Mouse (Mus musculus) forebrain, embryonic 12.5 days (tissue): ENCODE results near the gene Ackr1. TPM values are rescaled to one million over a fixed set of nuclear protein-coding genes. Genes with fewer than 3 reads are reported as not detected.
"Not testable (repeated sequence)": the region's sequence is repeated elsewhere in the genome, so short reads cannot be mapped to it uniquely, and the experiment has no call there.

Experiments
- ATAC-seq: fragments of 200-750 bp; cut with Nextera tagmentation; 2 replicates; pipeline ENCODE4 v1.8.0; 2017; ENCODE audit warnings: moderate TSS enrichment; ENCODE audit not compliant: low FRiP score
- H3K27ac ChIP-seq: fragments of 300-500 bp; sonication (generic); 2 replicates; pipeline ENCODE4 v1.5.1; 2016; ENCODE audit warnings: mild to moderate bottlenecking
- H3K27me3 ChIP-seq: fragments of 300-500 bp; sonication (generic); 2 replicates; pipeline ENCODE4 v1.6.1; 2016; ENCODE audit warnings: mild to moderate bottlenecking
- H3K36me3 ChIP-seq: fragments of 300-500 bp; sonication (generic); replicated peaks from 2 replicates; pipeline ENCODE4 v1.6.1; 2016; ENCODE audit warnings: mild to moderate bottlenecking
- H3K4me1 ChIP-seq: fragments of 300-500 bp; sonication (generic); 2 replicates; pipeline ENCODE4 v1.6.1; 2016
- H3K4me2 ChIP-seq: fragments of 300-500 bp; sonication (generic); 2 replicates; pipeline ENCODE4 v1.6.1; 2016; ENCODE audit warnings: mild to moderate bottlenecking, moderate library complexity
- H3K4me3 ChIP-seq: fragments of 300-500 bp; sonication (generic); replicated peaks from 2 replicates; pipeline ENCODE4 v1.5.1; 2016; ENCODE audit warnings: mild to moderate bottlenecking
- H3K9ac ChIP-seq: fragments of 300-500 bp; sonication (generic); 2 replicates; pipeline ENCODE4 v1.6.1; 2016; ENCODE audit warnings: mild to moderate bottlenecking
- H3K9me3 ChIP-seq: fragments of 300-500 bp; sonication (generic); 2 replicates; pipeline ENCODE4 v1.6.1; 2016
- WGBS: fragments of 180-500 bp; shearing (Covaris S2); methylation state at CpG from one replicate; pipeline ENCODE4 v1.1.7; 2016; 5-methylcytosine and 5-hydroxymethylcytosine counted together
- polyA plus RNA-seq: library from polyadenylated mRNA; unstranded; fragments of >200 nt; fragmentation: Nextera tagmentation; extraction: Ambion mirVana; gene quantifications from 2 replicates; pipeline ENCODE4 v1.2.1, GENCODE M21; 2016

The Ackr1 gene
- polyA plus RNA-seq, 1 experiment from 2014 or later: 5.1 TPM

GRCm38 (mm10) chr1:173321593-173322248 lies 11.8 kb downstream of the Ackr1 start:
- Histone ChIP-seq H3K9me3 (no peaks in the 10 kb centered on the region), H3K27me3 (no peaks in the 10 kb centered on the region), H3K9ac (no peak overlapping the region), H3K27ac (no peak overlapping the region), H3K36me3 (no peaks in the 10 kb centered on the region), H3K4me3 (no peak overlapping the region), H3K4me2 (no peak overlapping the region), H3K4me1 (peaks cover 6% of the 10 kb centered on the region; the same call in 1 of the 2 replicates)
- 56% methylated on average over 8 of the region's 8 CpGs for WGBS
- ATAC-seq: no peak

GRCm38 (mm10) chr1:173317925-173318477 lies 15.5 kb downstream of the Ackr1 start:
- Histone ChIP-seq H3K9ac (no peak overlapping the region), H3K27me3 (no peaks in the 10 kb centered on the region), H3K4me1 (peaks cover 6% of the 10 kb centered on the region; the same call in 1 of the 2 replicates), H3K9me3 (no peaks in the 10 kb centered on the region), H3K4me3 (no peak overlapping the region), H3K27ac (no peak overlapping the region), H3K4me2 (no peak overlapping the region), H3K36me3 (no peaks in the 10 kb centered on the region)
- ATAC-seq: no peak
- 95% methylated on average over 2 of the region's 2 CpGs for WGBS

- Histone ChIP-seq H3K9me3 (no peaks in the 10 kb centered on the region), H3K27ac (no peak overlapping the region), H3K36me3 (no peaks in the 10 kb centered on the region), H3K4me1 (no peaks in the 10 kb centered on the region), H3K4me2 (no peak overlapping the region), H3K4me3 (no peak overlapping the region), H3K27me3 (no peaks in the 10 kb centered on the region), H3K9ac (no peak overlapping the region)
- no peak for ATAC-seq
- 94% methylated on average over 3 of the region's 3 CpGs for WGBS
These were observed 17.8 kb downstream of the Ackr1 start for GRCm38 (mm10) chr1:173315725-173316124.

GRCm38 (mm10) chr1:173313535-173314050 lies 20.0 kb downstream of the Ackr1 start:
- H3K27ac ChIP-seq, ATAC-seq, H3K4me2 ChIP-seq, H3K9ac ChIP-seq, H3K9me3 ChIP-seq, H3K27me3 ChIP-seq, H3K36me3 ChIP-seq, H3K4me1 ChIP-seq, H3K4me3 ChIP-seq: not testable (repeated sequence)
- 87% methylated on average over 7 of the region's 7 CpGs for WGBS

- not testable (repeated sequence) for H3K36me3 ChIP-seq, H3K27me3 ChIP-seq, H3K27ac ChIP-seq, H3K9me3 ChIP-seq, H3K9ac ChIP-seq, H3K4me2 ChIP-seq, ATAC-seq, H3K4me3 ChIP-seq, H3K4me1 ChIP-seq
- 78% methylated on average over 3 of the region's 3 CpGs for WGBS
These were observed 30.8 kb downstream of the Ackr1 start for GRCm38 (mm10) chr1:173302795-173303194.

Other genes with a start within 250 kb of the Ackr1 start
- not detected in 2 replicates for gene Olfr1408, start 196.4 kb downstream of the Ackr1 start, polyA plus RNA-seq
- gene Olfr1406, start 143.1 kb downstream of the Ackr1 start, polyA plus RNA-seq: not detected in 2 replicates
- gene Olfr218, start 135.9 kb downstream of the Ackr1 start, polyA plus RNA-seq: not detected in 2 replicates
- 0.06 TPM in 1 of 2 replicates, not detected in the other for gene Olfr1404, start 121.4 kb downstream of the Ackr1 start, polyA plus RNA-seq
- gene Fcer1a, start 106.5 kb downstream of the Ackr1 start, polyA plus RNA-seq: not detected in 2 replicates
- not detected in 2 replicates for gene Olfr418, start 67.7 kb downstream of the Ackr1 start, polyA plus RNA-seq
- gene Mptx2, start 56.0 kb downstream of the Ackr1 start, polyA plus RNA-seq: not detected in 2 replicates
- 6.9 and 7.5 TPM in 2 replicates for gene Aim2, start 17.1 kb upstream of the Ackr1 start, polyA plus RNA-seq
- 12.6 and 22.2 TPM in 2 replicates for gene Cadm3, start 33.9 kb upstream of the Ackr1 start, polyA plus RNA-seq
- gene Ifi206, start 157.3 kb upstream of the Ackr1 start, polyA plus RNA-seq: not detected in 2 replicates
- not detected in 2 replicates for gene Ifi214, start 202.2 kb upstream of the Ackr1 start, polyA plus RNA-seq